In the genomic region with DNA sequence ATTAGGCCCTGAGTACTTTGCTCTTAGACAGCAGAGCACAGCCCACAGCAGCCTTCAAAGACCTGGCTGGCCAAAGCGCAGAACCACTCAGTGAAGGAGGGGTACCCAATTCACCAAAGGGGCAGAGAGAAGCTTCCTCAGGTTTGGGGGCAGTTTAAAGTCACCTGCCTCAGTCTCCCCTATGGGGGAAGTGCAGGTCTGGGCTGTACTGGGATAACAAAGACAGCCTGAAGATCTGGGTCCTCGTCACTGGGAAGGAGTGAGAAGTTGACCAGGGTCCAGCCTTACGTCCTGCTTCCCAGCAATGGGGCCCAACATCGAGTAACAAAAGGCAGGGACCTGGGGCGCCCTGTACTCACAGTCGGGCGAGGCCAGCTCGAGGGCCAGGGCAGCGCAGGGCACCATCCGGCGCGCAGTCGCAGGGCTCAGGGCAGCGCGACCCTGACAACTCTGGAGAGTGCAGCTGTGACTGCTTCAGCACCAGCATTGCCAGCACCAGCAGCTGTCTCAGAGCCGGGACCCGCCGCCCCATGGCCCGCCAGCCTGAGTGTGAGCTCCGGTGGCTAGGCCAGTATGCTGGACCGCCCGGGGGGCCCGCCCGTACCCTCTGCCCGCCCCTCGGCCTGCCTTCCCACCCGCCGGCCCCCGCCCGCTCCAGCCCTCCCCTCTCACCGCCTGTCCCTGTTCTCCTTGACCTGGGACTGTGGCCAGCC, we compare ENCODE assay signal across 9 mouse cellular contexts. TPM values are rescaled to one million over a fixed set of nuclear protein-coding genes. Genes with fewer than 3 reads are reported as not detected.
DNase-seq lines count a peak whose midpoint lies in the region; ATAC-seq and TF ChIP-seq lines count a peak whose summit lies in the region.
"Had no signal": no experiment of that assay in that cellular context is flagged by ENCODE, and none has a peak within 500 bp of the region (broad histone marks: within the 10 kb centered on the region; RNA-seq: fewer than 3 reads in every experiment).

Gene Lhcgr (minus strand): TSS at position 551 of the 713 bp plus-strand sequence.

- H3K27ac ChIP-seq in embryonic facial prominence, embryonic 12.5 days, result no peak within 1 kb of the TSS
- H3K27ac ChIP-seq in hindbrain, embryonic 14.5 days, result no peak within 1 kb of the TSS
- no peak within 1 kb of the TSS for H3K27ac ChIP-seq in midbrain, postnatal 0 days (ENCODE audit: low read depth, low read length)
- H3K27ac ChIP-seq: liver, embryonic 14.5 days had no signal

- H3K27me3 ChIP-seq in embryonic facial prominence, embryonic 12.5 days, result peaks cover 15% of the 10 kb centered on the region; the same call in 1 of the 2 replicates
- no peaks in the 10 kb centered on the region for H3K27me3 ChIP-seq in hindbrain, embryonic 14.5 days (ENCODE audit: control insufficient read depth, insufficient read depth, low read length)
- no peaks in the 10 kb centered on the region for H3K27me3 ChIP-seq in midbrain, postnatal 0 days (ENCODE audit: insufficient read depth, low read length)

- no peaks in the 10 kb centered on the region for H3K9me3 ChIP-seq in embryonic facial prominence, embryonic 12.5 days
- no peaks in the 10 kb centered on the region for H3K9me3 ChIP-seq in hindbrain, embryonic 14.5 days (ENCODE audit: control insufficient read depth, low read length)
- H3K9me3 ChIP-seq in midbrain, postnatal 0 days (ENCODE audit: low read length), result no peaks in the 10 kb centered on the region

- H3K4me2 ChIP-seq in embryonic facial prominence, embryonic 12.5 days (replicated peaks), result peak within 1 kb of the TSS; percentile 46
- H3K4me2 ChIP-seq in hindbrain, embryonic 14.5 days (replicated peaks), result peak within 1 kb of the TSS; percentile 47
- H3K4me2 ChIP-seq in midbrain, postnatal 0 days (ENCODE audit: low read depth, low read length, poor library complexity, severe bottlenecking), result peak within 1 kb of the TSS; percentile 33

- no peak within 1 kb of the TSS; the same call in 1 of the 2 replicates for H3K9ac ChIP-seq in embryonic facial prominence, embryonic 12.5 days
- 0 out of 2 replicates have a peak within 1 kb of the TSS, but pooled peaks have one; percentile 1 for H3K9ac ChIP-seq in hindbrain, embryonic 14.5 days
- no peak within 1 kb of the TSS for H3K9ac ChIP-seq in midbrain, postnatal 0 days (replicated peaks; ENCODE audit: low read length, poor library complexity, severe bottlenecking)
- H3K9ac ChIP-seq: liver, embryonic 14.5 days had no signal

- H3K4me3 ChIP-seq in embryonic facial prominence, embryonic 12.5 days, result peak within 1 kb of the TSS; percentile 14
- no peak within 1 kb of the TSS for H3K4me3 ChIP-seq in hindbrain, embryonic 14.5 days (replicated peaks; ENCODE audit: low read length)
- no peak within 1 kb of the TSS for H3K4me3 ChIP-seq in midbrain, postnatal 0 days (ENCODE audit: low read depth, low read length)

- WGBS in embryonic facial prominence, embryonic 12.5 days, result 16% methylated on average over 31 of the region's 31 CpGs
- 15% methylated on average over 30 of the region's 31 CpGs for WGBS in hindbrain, embryonic 14.5 days
- WGBS in midbrain, postnatal 0 days, result 36% methylated on average over 30 of the region's 31 CpGs

- peaks cover 6% of the 10 kb centered on the region; the same call in 1 of the 2 replicates for H3K4me1 ChIP-seq in embryonic facial prominence, embryonic 12.5 days
- peaks cover 5% of the 10 kb centered on the region; the same call in 1 of the 2 replicates for H3K4me1 ChIP-seq in hindbrain, embryonic 14.5 days (replicated peaks; ENCODE audit: control insufficient read depth, insufficient read depth, low read length)
- peaks cover 8% of the 10 kb centered on the region; the same call in 1 of the 2 replicates for H3K4me1 ChIP-seq in midbrain, postnatal 0 days (ENCODE audit: insufficient read depth, low read length)

- peak; percentile 33 for DNase-seq in left cerebral cortex, postnatal 4 days
- DNase-seq in left cerebral cortex, adult 18-20 months (ENCODE audit: low spot score in 2 of 2), result no peak
- DNase-seq in hindbrain, embryonic 14.5 days (ENCODE audit: low spot score), result no peak
- DNase-seq in midbrain, postnatal 0 days (ENCODE audit: low spot score), result no peak
- DNase-seq in layer of hippocampus, adult 11-12 months (ENCODE audit: low spot score), result no peak
- DNase-seq in layer of hippocampus, postnatal 36 days, result no peak
- no peak for DNase-seq in right cerebral cortex, postnatal 4 days

- intact Hi-C loops in left cerebral cortex, postnatal 4 days (cut with DNase I), result no loop called here

- peak; percentile 81 for ATAC-seq in embryonic facial prominence, embryonic 12.5 days (ENCODE audit: insufficient number of reproducible peaks, insufficient read depth, low FRiP score, low TSS enrichment)
- peak; percentile 77 for ATAC-seq in hindbrain, embryonic 14.5 days (ENCODE audit: low FRiP score)
- ATAC-seq in midbrain, postnatal 0 days (ENCODE audit: low FRiP score), result peak; percentile 35; the same call in 1 of the 2 replicates

- no peak for TF ChIP-seq CTCF in midbrain, postnatal 0 days (IDR thresholded peaks at IDR 0.05)

- H3K36me3 ChIP-seq in embryonic facial prominence, embryonic 12.5 days, result no peaks in the 10 kb centered on the region
- no peaks in the 10 kb centered on the region for H3K36me3 ChIP-seq in hindbrain, embryonic 14.5 days (replicated peaks; ENCODE audit: control insufficient read depth, insufficient read depth)
- H3K36me3 ChIP-seq in midbrain, postnatal 0 days (ENCODE audit: insufficient read depth, low read length), result no peaks in the 10 kb centered on the region

RNA-seq across cellular contexts. Expression of gene Lhcgr, which starts in this region (rescaled TPM):
- total RNA-seq in left cerebral cortex, postnatal 4 days (2021), result under 1 TPM; 0.46 to 0.93 TPM
- under 1 TPM; 0.58 to 0.75 TPM for total RNA-seq in left cerebral cortex, adult 18-20 months (2021)
- 0.23 TPM in 1 of 2 replicates, not detected in the other for polyA plus RNA-seq in embryonic facial prominence, embryonic 12.5 days (2016; fragmentation: Nextera tagmentation; extraction: Ambion mirVana)
- polyA plus RNA-seq in hindbrain, embryonic 14.5 days (2014; fragmentation: Nextera tagmentation; extraction: Ambion mirVana), result 3.3 and 4.1 TPM in 2 replicates
- total RNA-seq in midbrain, postnatal 0 days (2014; rRNA removed), result 0.88 and 1.1 TPM in 2 replicates
- 0.54 and 0.74 TPM in 2 replicates for polyA plus RNA-seq in midbrain, postnatal 0 days (2015; fragmentation: Nextera tagmentation; extraction: Ambion mirVana)
- under 1 TPM; 0.22 to 0.33 TPM for total RNA-seq in layer of hippocampus, postnatal 36 days (2021)
- polyA plus RNA-seq: liver, embryonic 14.5 days had no signal

Comparison
In these comparisons a context has a peak if more than half of its experiments do, and no peak if none do; other contexts are left out.
1. Peak in DNase-seq in left cerebral cortex, postnatal 4 days; RNA of the gene not detected or under 1 TPM.
2. Peak in ATAC-seq, H3K4me3 ChIP-seq and H3K4me2 ChIP-seq in embryonic facial prominence, embryonic 12.5 days; RNA of the gene not detected or under 1 TPM.